Mouse (Mus musculus) megakaryocyte, embryonic 14.5 days (primary cell): ENCODE results near the gene Fam160a1. TPM values are rescaled to one million over a fixed set of nuclear protein-coding genes. Genes with fewer than 3 reads are reported as not detected.

Source experiments
- H3K27me3 ChIP-seq: replicated peaks from 2 replicates; pipeline ENCODE3; 2012; ENCODE audit warnings: inconsistent platforms
- H3K36me3 ChIP-seq: replicated peaks from 2 replicates; pipeline ENCODE3; 2012; ENCODE audit warnings: low read length, inconsistent platforms, mixed read lengths
- H3K4me1 ChIP-seq: 2 replicates; pipeline ENCODE4 v1.6.1; 2012; ENCODE audit warnings: inconsistent platforms
- H3K4me3 ChIP-seq: replicated peaks from 2 replicates; pipeline ENCODE3; 2012; ENCODE audit warnings: moderate library complexity, mild to moderate bottlenecking, inconsistent platforms
- H3K9me3 ChIP-seq: 2 replicates; pipeline ENCODE4 v1.6.1; 2012; ENCODE audit warnings: inconsistent platforms
- FLI1 ChIP-seq: IDR thresholded peaks from 2 replicates; pipeline ENCODE4 v1.6.1; 2012; ENCODE audit warnings: low read length, inconsistent platforms, mixed read lengths
- GATA1 ChIP-seq: IDR thresholded peaks from 3 replicates; pipeline ENCODE4 v1.6.1; 2012; ENCODE audit warnings: mixed read lengths, low read length, inconsistent platforms, borderline replicate concordance
- polyA plus RNA-seq: library from polyadenylated mRNA; stranded (reverse); fragments of >175 nt; gene quantifications from 2 replicates; pipeline ENCODE4 v1.2.3, GENCODE M21; 2012; ENCODE audit warnings: low replicate concordance; ENCODE audit not compliant: insufficient read depth

The Fam160a1 gene
- polyA plus RNA-seq, 1 experiment: 0.12 TPM

DNA sequence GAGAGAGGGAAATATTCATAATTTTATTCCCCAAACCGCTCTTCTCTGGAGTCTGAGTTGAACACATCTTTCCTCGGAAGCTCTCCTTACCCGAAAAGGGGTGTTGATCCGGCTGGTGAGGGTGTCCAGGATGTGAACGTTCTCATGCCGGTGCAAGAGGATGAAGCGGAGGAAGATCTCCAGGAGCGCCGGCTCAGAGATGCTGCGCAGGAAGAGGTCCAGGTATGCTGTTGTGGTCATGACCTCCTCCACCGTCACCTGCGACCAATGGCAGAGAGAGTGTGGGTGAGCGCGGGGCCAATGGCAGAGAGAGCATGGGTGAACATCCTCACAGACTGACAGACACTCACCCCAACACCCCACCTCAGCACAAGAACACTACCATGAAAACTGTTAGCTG lies 128.8 kb downstream of the Fam160a1 start:
- Histone ChIP-seq H3K27me3 (peaks cover 55% of the 10 kb centered on the region), H3K4me1 (peaks cover 10% of the 10 kb centered on the region), H3K9me3 (peaks cover 3% of the 10 kb centered on the region; the same call in 1 of the 2 replicates), H3K4me3 (no peak overlapping the region), H3K36me3 (no peaks in the 10 kb centered on the region)
- no peak for TF ChIP-seq GATA1
- no peak for TF ChIP-seq FLI1

DNA sequence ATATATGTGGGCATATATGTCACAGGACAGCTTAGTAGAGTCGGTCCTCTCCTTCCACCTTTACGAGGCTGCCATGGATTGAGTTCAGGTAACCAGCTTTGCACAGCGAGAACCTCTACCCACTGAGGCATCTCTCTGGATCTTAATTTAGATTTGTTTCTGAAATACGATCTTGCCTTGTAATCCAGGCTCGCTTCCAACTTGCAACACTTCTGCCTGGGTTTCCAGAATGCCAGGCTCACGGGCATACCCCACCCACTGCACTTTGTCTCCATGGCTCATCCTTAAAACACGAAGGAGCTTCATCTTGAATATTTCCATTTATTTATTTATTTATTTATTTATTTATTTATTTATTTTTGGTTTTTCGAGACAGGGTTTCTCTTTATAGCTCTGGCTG lies 131.8 kb downstream of the Fam160a1 start:
- no peaks in the 10 kb centered on the region for H3K36me3 ChIP-seq
- peaks cover 53% of the 10 kb centered on the region for H3K27me3 ChIP-seq
- 0 out of 2 replicates have a peak, but pooled peaks cover under 1% of the 10 kb centered on the region for H3K9me3 ChIP-seq
- H3K4me3 ChIP-seq: no peak overlapping the region
- no peak for TF ChIP-seq GATA1
- TF ChIP-seq FLI1: no peak
- H3K4me1 ChIP-seq: no peaks in the 10 kb centered on the region

DNA sequence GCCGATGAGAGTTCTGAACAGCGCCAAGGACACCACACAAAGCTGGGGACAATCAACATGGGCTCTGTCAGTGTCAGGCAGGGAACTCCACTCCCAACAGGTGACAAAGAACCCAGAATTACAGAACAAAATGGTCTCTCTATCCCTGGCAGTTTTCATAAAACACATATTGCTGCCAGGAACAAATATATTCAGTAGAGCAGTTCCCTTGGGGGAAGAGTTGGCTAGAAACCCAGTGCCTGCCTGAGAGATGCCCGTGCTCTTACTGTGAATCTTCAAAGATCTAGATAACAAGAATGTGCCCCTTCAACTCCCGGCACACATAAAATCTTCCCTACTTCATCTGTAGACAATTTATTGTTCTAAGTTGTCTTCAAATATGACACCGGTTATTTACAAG lies 133.5 kb downstream of the Fam160a1 start:
- no peak for TF ChIP-seq FLI1
- TF ChIP-seq GATA1: no peak
- no peaks in the 10 kb centered on the region for H3K4me1 ChIP-seq
- H3K36me3 ChIP-seq: no peaks in the 10 kb centered on the region
- H3K9me3 ChIP-seq: no peaks in the 10 kb centered on the region
- peaks cover 51% of the 10 kb centered on the region for H3K27me3 ChIP-seq
- no peak overlapping the region for H3K4me3 ChIP-seq

DNA sequence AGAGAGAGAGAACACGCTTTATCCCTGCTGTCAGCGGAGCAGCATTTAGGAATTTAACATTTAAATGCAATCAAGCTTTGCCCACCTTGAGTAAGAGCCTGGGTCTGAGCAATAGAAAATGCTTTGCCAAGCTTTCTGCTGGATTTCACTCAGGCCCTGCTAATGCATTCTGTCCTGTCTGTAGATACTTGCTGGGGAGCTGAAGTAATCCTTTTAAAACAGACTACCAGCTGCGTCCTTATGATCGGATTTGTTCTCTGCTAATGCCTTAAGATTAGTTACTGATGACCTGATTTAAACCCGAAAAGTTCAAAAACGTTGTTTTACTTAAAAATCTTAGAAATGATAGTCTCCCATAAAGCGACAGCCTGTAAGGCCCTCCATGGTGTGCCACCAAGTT lies 136.0 kb downstream of the Fam160a1 start:
- Histone ChIP-seq H3K9me3 (no peaks in the 10 kb centered on the region), H3K4me3 (no peak overlapping the region), H3K27me3 (peaks cover 60% of the 10 kb centered on the region), H3K4me1 (no peaks in the 10 kb centered on the region), H3K36me3 (no peaks in the 10 kb centered on the region)
- TF ChIP-seq FLI1 (no peak), GATA1 (no peak)

DNA sequence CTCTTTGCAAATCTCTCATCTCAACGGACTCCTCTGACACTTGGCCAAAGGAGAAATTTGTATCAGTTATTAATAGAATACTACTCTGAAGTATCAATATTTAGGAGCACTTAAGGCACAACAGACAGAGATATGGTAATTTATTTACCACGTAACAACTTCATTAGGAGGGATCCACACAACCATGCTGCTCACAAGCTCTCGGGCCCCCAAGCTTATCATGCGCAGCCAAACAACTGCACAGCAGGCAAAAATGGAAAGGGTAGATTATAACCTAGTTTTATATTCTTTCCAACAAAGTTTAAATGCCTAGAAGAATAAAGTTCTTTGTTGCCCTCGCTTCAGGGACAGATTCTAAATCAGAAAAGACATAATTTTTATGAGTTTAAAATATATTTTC lies 137.1 kb downstream of the Fam160a1 start:
- peaks cover 66% of the 10 kb centered on the region for H3K27me3 ChIP-seq
- H3K36me3 ChIP-seq: no peaks in the 10 kb centered on the region
- H3K4me3 ChIP-seq: no peak overlapping the region
- no peaks in the 10 kb centered on the region for H3K4me1 ChIP-seq
- H3K9me3 ChIP-seq: no peaks in the 10 kb centered on the region
- TF ChIP-seq FLI1 (no peak), GATA1 (no peak)

DNA sequence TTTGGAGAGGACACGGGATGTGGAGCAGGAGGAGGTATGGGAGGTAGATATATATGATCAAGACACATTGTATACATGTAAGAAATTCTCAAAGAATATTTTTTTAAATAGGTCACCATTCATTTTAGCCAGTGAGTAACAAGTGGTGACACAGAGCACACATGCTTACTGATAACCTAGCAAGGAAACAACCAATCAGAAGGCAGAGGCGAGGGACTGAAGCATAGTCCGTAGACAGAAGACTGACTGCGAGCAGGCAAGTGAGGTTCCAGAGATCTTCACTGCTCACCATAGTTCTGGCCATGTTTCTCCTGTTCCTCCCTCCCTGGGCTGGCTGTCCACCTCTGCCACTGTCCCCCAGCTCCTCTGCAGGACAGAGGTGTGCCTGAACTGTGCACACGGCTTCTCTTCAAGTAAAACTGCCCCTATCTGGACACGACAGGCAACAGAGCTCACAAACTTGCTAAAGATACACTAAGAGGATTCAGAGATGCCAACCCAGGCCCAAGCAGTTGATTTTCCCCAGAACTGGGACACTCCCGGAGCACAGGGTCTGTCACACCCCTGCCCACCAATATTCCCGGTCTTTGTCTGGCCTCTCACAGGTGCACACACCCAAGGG lies 137.7 kb downstream of the Fam160a1 start:
- H3K27me3 ChIP-seq: peaks cover 64% of the 10 kb centered on the region
- H3K4me3 ChIP-seq: no peak overlapping the region
- H3K36me3 ChIP-seq: no peaks in the 10 kb centered on the region
- no peaks in the 10 kb centered on the region for H3K4me1 ChIP-seq
- no peaks in the 10 kb centered on the region for H3K9me3 ChIP-seq
- no peak for TF ChIP-seq GATA1
- TF ChIP-seq FLI1: no peak

DNA sequence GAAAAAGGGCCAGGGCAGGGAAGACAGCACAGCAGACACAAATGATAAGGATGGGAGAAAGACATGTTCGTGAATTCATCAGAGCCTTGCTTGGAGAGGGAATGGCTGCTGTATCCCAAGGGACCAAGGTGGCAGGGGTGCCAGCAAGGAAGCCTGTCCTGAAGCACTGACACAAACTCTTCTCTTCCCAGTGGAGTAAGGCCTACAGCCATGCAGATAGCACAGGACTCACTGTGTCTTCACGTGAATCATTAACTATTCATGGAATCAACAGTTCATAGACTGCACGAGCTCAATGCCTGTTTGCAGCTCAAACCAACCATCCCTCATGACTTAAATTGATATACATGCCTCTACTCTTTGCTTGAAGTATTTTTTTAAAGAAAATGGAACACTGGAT lies 139.1 kb downstream of the Fam160a1 start:
- H3K4me1 ChIP-seq: no peaks in the 10 kb centered on the region
- H3K36me3 ChIP-seq: no peaks in the 10 kb centered on the region
- TF ChIP-seq GATA1 (no peak), FLI1 (no peak)
- H3K27me3 ChIP-seq: peaks cover 72% of the 10 kb centered on the region
- no peaks in the 10 kb centered on the region for H3K9me3 ChIP-seq
- H3K4me3 ChIP-seq: no peak overlapping the region

DNA sequence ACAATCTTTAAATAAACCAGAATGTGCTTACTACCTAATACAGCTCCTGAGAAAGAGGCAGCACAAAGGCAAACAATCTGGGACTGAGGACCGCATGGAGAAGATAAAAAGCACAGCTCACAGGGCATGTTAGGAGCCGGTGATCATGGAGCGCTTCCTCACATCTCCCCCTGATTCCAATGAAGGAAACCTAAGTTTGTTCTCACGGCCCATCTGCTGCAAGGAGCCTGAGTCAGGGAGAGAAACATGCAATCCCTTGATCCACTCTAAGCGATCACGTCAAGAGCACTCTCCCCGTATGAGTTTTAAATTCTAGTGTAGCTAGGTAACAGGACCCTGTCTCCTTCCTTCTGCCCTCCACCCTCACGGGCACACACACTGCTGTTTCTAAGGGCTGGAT lies 140.0 kb downstream of the Fam160a1 start:
- H3K9me3 ChIP-seq: no peaks in the 10 kb centered on the region
- no peak overlapping the region for H3K4me3 ChIP-seq
- peaks cover 73% of the 10 kb centered on the region for H3K27me3 ChIP-seq
- TF ChIP-seq FLI1 (no peak), GATA1 (no peak)
- no peaks in the 10 kb centered on the region for H3K36me3 ChIP-seq
- no peaks in the 10 kb centered on the region for H3K4me1 ChIP-seq

DNA sequence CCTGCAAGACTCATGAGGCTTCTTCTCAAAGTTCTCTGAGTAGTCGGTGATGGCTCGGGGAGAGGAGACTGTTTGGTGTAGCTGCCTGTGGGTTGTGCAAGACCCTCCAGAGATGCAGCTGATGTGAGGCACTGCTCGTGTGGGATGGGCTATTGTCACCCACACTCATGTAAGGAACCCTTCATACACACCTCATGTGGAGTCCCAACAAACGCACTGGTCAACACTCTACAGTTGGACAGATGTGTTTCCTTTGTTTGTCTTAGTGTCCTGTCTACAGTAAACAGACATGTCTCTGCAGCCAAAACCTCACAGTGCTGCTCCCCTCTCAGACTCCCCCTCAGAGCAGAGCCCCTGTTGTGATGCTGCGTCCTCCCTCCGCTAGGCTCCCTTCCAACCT lies 147.2 kb downstream of the Fam160a1 start:
- peaks cover 72% of the 10 kb centered on the region for H3K27me3 ChIP-seq

DNA sequence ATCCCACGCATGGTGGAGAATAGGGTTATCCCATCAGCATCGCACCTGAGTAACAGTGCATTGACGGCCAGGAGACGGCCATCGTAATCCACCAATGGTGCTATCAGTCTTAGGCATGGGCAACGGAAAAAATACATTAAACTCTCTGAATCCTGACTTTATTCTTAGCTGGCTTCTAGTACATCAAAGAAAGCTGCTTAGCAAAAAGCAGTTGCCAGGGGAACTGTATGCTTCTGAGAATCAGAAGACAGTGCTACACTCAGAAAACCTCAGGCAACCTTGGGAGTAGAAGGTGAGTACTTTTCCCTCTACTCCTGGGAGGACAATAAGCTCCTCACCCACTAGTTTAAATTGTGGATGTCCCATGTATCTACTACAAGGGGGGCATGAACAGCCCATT lies 149.4 kb downstream of the Fam160a1 start:
- no peak overlapping the region for H3K4me3 ChIP-seq
- H3K36me3 ChIP-seq: no peaks in the 10 kb centered on the region
- 0 out of 2 replicates have a peak, but pooled peaks cover 4% of the 10 kb centered on the region for H3K4me1 ChIP-seq
- peaks cover 77% of the 10 kb centered on the region for H3K27me3 ChIP-seq
- TF ChIP-seq FLI1: no peak
- no peaks in the 10 kb centered on the region for H3K9me3 ChIP-seq

More for the DNA sequence above, 147.2 kb downstream of the Fam160a1 start:
- Histone ChIP-seq H3K4me3 (no peak overlapping the region), H3K4me1 (0 out of 2 replicates have a peak, but pooled peaks cover 4% of the 10 kb centered on the region), H3K9me3 (no peaks in the 10 kb centered on the region), H3K36me3 (no peaks in the 10 kb centered on the region)
- TF ChIP-seq FLI1 (no peak), GATA1 (no peak)

DNA sequence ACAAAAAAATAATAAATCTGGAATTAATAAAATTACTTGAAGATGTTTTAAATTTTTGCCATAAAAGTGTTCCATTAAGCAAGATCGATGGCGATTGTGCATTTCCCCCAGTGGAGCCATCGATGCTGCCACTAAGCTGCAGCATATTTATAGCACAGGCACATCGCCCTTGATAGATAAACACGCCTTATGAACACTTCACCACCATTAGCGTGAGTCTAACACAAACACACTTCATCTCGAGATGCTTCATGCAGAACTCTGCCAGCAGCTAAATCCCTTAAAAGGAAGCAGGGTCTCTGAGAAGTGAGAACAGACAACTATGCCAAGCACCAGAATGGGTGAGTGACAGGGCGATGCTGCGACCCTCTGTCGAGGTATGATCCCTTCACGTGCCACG lies 150.4 kb downstream of the Fam160a1 start:
- no peak overlapping the region for H3K4me3 ChIP-seq
- H3K36me3 ChIP-seq: no peaks in the 10 kb centered on the region
- 0 out of 2 replicates have a peak, but pooled peaks cover 4% of the 10 kb centered on the region for H3K4me1 ChIP-seq
- H3K27me3 ChIP-seq: peaks cover 74% of the 10 kb centered on the region
- H3K9me3 ChIP-seq: no peaks in the 10 kb centered on the region
- TF ChIP-seq GATA1: no peak
- TF ChIP-seq FLI1: no peak
